Mouse (Mus musculus): ENCODE measurements around the gene Thsd4. TPM values are rescaled to one million over a fixed set of nuclear protein-coding genes. Genes with fewer than 3 reads are reported as not detected.
"Not testable (repeated sequence)": the region's sequence is repeated elsewhere in the genome, so short reads cannot be mapped to it uniquely, and the experiment has no call there.

Thsd4 gene
- polyA plus RNA-seq, 1 experiment from 2014 or later: 8.2 TPM

GRCm38 (mm10) chr9:59964367-59964766 lies 557.5 kb downstream of the Thsd4 start:
- H3K36me3 ChIP-seq (ENCODE audit: control insufficient read depth, insufficient read depth): no peaks in the 10 kb centered on the region
- no peak overlapping the region for H3K4me2 ChIP-seq (ENCODE audit: low read depth, low read length)
- H3K9ac ChIP-seq (ENCODE audit: low read length): no peak overlapping the region
- 45% methylated on average over 3 of the region's 3 CpGs for WGBS
- H3K27me3 ChIP-seq (ENCODE audit: control insufficient read depth, insufficient read depth, low read length): no peaks in the 10 kb centered on the region
- H3K9me3 ChIP-seq (replicated peaks; ENCODE audit: control insufficient read depth, low read length): no peaks in the 10 kb centered on the region
- ATAC-seq (replicated peaks; ENCODE audit: extremely low read depth, insufficient read depth, low FRiP score): no peak
- peaks cover 10% of the 10 kb centered on the region for H3K4me1 ChIP-seq (ENCODE audit: control insufficient read depth, insufficient read depth, low read length)
- no peak overlapping the region for H3K4me3 ChIP-seq (ENCODE audit: low read length)
- no peak overlapping the region for H3K27ac ChIP-seq (ENCODE audit: low read length)

DNA sequence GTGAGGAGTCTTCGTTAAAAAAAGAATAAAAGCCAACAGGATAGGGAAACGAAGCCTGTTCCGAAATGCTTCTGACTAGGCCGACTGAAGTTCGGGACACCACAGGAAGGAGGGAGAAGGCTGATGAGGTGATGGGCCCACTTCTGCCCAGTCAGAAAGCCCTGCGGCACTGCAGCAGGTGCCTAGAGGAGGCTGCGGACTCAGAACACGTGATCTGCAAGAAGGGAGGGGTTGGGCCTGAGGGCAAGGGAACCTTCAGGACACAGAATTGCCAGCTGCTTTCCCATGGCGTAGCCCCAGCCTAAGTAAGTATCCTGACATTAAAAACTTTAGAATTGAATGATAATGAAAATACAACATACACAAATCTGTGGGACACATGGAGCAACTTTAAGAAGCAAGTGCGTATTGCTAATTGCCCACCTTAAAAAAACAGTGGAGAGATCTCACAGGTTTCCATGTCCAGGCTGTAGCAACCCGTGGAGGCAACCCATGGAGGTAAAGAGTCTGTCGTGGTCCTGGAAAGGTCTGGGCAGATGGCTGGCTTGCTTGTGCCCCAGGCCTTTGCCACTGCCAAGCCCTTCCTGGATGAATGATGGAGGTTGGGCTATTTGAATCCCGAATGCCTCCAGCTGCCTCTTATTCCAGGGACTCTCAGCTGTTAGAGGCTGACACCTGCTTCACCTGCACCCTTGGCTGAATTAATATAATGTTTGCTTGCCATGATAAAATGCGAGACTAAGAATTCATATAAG lies 560.5 kb downstream of the Thsd4 start:
- no peaks in the 10 kb centered on the region for H3K9me3 ChIP-seq (replicated peaks; ENCODE audit: control insufficient read depth, low read length)
- H3K9ac ChIP-seq (ENCODE audit: low read length): no peak overlapping the region
- no peak for ATAC-seq (replicated peaks; ENCODE audit: extremely low read depth, insufficient read depth, low FRiP score)
- H3K27me3 ChIP-seq (ENCODE audit: control insufficient read depth, insufficient read depth, low read length): no peaks in the 10 kb centered on the region
- H3K36me3 ChIP-seq (ENCODE audit: control insufficient read depth, insufficient read depth): no peaks in the 10 kb centered on the region
- H3K27ac ChIP-seq (ENCODE audit: low read length): no peak overlapping the region
- 70% methylated on average over 14 of the region's 14 CpGs for WGBS
- peaks cover 13% of the 10 kb centered on the region for H3K4me1 ChIP-seq (ENCODE audit: control insufficient read depth, insufficient read depth, low read length)
- H3K4me2 ChIP-seq (ENCODE audit: low read depth, low read length): no peak overlapping the region
- H3K4me3 ChIP-seq (ENCODE audit: low read length): no peak overlapping the region

DNA sequence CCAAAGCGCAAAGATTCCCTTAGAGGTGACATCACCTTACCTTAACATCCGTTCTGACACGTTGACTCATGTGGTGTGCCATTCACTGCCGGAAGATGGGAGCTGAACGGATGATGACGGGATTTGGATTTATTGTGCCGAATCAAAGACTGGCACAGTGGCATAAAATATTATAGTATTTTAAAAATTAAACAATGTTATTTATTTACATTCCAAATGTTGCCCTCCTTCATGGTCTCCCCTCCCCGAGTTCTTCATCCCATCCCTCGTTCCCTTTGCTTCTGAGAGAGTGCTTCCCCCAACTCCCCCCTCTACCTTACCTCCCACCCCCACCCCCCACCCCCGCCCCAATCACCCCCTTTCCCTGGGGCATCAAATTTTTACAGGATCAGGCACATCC lies 561.3 kb downstream of the Thsd4 start, which contains the start of gene Nr2e3:
Gene Nr2e3 (minus strand): TSS at position 101 of the 400 bp plus-strand sequence.
- no peak for ATAC-seq (replicated peaks; ENCODE audit: extremely low read depth, insufficient read depth, low FRiP score)
- WGBS: 85% methylated on average over 10 of the region's 10 CpGs
- H3K27ac ChIP-seq (ENCODE audit: low read length): no peak within 1 kb of the TSS
- no peak within 1 kb of the TSS for H3K4me3 ChIP-seq (ENCODE audit: low read length)
- H3K36me3 ChIP-seq (ENCODE audit: control insufficient read depth, insufficient read depth): no peaks in the 10 kb centered on the region
- no peaks in the 10 kb centered on the region for H3K9me3 ChIP-seq (replicated peaks; ENCODE audit: control insufficient read depth, low read length)
- peaks cover 19% of the 10 kb centered on the region for H3K4me1 ChIP-seq (ENCODE audit: control insufficient read depth, insufficient read depth, low read length)
- H3K4me2 ChIP-seq (ENCODE audit: low read depth, low read length): no peak within 1 kb of the TSS
- H3K9ac ChIP-seq (ENCODE audit: low read length): no peak within 1 kb of the TSS
- no peaks in the 10 kb centered on the region for H3K27me3 ChIP-seq (ENCODE audit: control insufficient read depth, insufficient read depth, low read length)

- Histone ChIP-seq H3K27me3 (ENCODE audit: control insufficient read depth, insufficient read depth, low read length) (no peaks in the 10 kb centered on the region), H3K36me3 (ENCODE audit: control insufficient read depth, insufficient read depth) (no peaks in the 10 kb centered on the region), H3K4me2 (ENCODE audit: low read depth, low read length) (no peak overlapping the region), H3K4me1 (ENCODE audit: control insufficient read depth, insufficient read depth, low read length) (peaks cover 16% of the 10 kb centered on the region), H3K27ac (ENCODE audit: low read length) (no peak overlapping the region), H3K4me3 (ENCODE audit: low read length) (no peak overlapping the region), H3K9ac (ENCODE audit: low read length) (no peak overlapping the region), H3K9me3 (replicated peaks; ENCODE audit: control insufficient read depth, low read length) (no peaks in the 10 kb centered on the region)
- WGBS: 1% methylated on average over 8 of the region's 8 CpGs
- peak; percentile 74 for ATAC-seq (replicated peaks; ENCODE audit: extremely low read depth, insufficient read depth, low FRiP score)
Measured at GRCm38 (mm10) chr9:59959276-59959675, 562.6 kb downstream of the Thsd4 start.

GRCm38 (mm10) chr9:59958115-59958514 lies 563.7 kb downstream of the Thsd4 start:
- not testable (repeated sequence) for H3K9me3 ChIP-seq (replicated peaks; ENCODE audit: control insufficient read depth, low read length); H3K27me3 ChIP-seq (ENCODE audit: control insufficient read depth, insufficient read depth, low read length); H3K36me3 ChIP-seq (ENCODE audit: control insufficient read depth, insufficient read depth); H3K4me2 ChIP-seq (ENCODE audit: low read depth, low read length); H3K27ac ChIP-seq (ENCODE audit: low read length); H3K9ac ChIP-seq (ENCODE audit: low read length); H3K4me3 ChIP-seq (ENCODE audit: low read length); ATAC-seq (replicated peaks; ENCODE audit: extremely low read depth, insufficient read depth, low FRiP score)
- WGBS: 83% methylated on average over 1 of the region's 1 CpGs
- peaks cover 15% of the 10 kb centered on the region for H3K4me1 ChIP-seq (ENCODE audit: control insufficient read depth, insufficient read depth, low read length)

DNA sequence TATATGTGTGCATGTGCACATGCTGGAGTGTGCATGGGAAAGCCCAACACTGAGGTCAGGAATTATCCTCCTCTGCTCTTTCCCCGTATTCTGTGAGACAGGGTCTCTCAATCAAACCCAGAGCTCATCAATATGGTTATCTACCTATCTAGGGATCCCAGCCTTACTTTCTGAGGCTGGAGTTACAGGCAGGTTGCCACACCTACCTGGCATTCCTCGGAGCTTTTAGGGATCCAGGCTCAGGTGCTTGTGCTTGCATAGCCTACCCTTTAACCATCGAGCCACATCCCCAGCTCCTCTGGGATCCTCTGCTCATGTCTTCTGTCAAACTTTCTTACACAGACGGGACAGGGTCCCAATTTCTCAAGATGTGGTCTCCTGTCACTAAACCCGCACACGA lies 565.4 kb downstream of the Thsd4 start:
- Histone ChIP-seq H3K27me3 (ENCODE audit: control insufficient read depth, insufficient read depth, low read length) (no peaks in the 10 kb centered on the region), H3K27ac (ENCODE audit: low read length) (no peak overlapping the region), H3K4me1 (ENCODE audit: control insufficient read depth, insufficient read depth, low read length) (peaks cover 21% of the 10 kb centered on the region), H3K9ac (ENCODE audit: low read length) (no peak overlapping the region), H3K4me2 (ENCODE audit: low read depth, low read length) (no peak overlapping the region; the same call in 1 of the 2 replicates), H3K9me3 (replicated peaks; ENCODE audit: control insufficient read depth, low read length) (no peaks in the 10 kb centered on the region), H3K36me3 (ENCODE audit: control insufficient read depth, insufficient read depth) (no peaks in the 10 kb centered on the region), H3K4me3 (ENCODE audit: low read length) (no peak overlapping the region)
- no peak for ATAC-seq (replicated peaks; ENCODE audit: extremely low read depth, insufficient read depth, low FRiP score)
- 47% methylated on average over 6 of the region's 6 CpGs for WGBS

GRCm38 (mm10) chr9:59955692-59956091 lies 566.2 kb downstream of the Thsd4 start:
- peak; percentile 57 for ATAC-seq (replicated peaks; ENCODE audit: extremely low read depth, insufficient read depth, low FRiP score)
- no peak overlapping the region; the same call in 1 of the 2 replicates for H3K9ac ChIP-seq (ENCODE audit: low read length)
- H3K4me3 ChIP-seq (ENCODE audit: low read length): no peak overlapping the region
- no peaks in the 10 kb centered on the region for H3K36me3 ChIP-seq (ENCODE audit: control insufficient read depth, insufficient read depth)
- 35% methylated on average over 6 of the region's 6 CpGs for WGBS
- no peaks in the 10 kb centered on the region for H3K27me3 ChIP-seq (ENCODE audit: control insufficient read depth, insufficient read depth, low read length)
- peak overlapping the region; percentile 14; the same call in 1 of the 2 replicates for H3K4me2 ChIP-seq (ENCODE audit: low read depth, low read length)
- peaks cover 21% of the 10 kb centered on the region for H3K4me1 ChIP-seq (ENCODE audit: control insufficient read depth, insufficient read depth, low read length)
- H3K9me3 ChIP-seq (replicated peaks; ENCODE audit: control insufficient read depth, low read length): no peaks in the 10 kb centered on the region
- peak overlapping the region; percentile 73 for H3K27ac ChIP-seq (ENCODE audit: low read length)

DNA sequence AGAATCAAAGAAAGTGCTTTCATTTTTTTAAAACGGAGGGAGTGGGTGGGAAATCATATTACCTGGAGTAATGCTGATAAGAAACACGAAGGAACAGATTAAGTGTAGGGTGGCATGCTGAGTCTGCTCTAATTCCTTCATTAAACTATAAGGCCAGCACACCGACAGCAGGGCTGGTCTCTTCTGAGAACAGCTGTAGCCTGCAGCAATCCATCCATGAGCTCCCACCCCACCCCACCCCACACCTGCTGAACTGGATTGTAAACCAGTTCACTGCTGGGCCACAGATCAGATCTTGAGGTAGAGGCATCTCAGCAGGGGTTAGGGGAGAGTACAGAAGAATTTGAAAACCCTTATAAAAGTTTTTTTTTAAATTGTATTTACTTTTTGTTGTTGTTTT lies 566.6 kb downstream of the Thsd4 start:
- H3K27ac ChIP-seq (ENCODE audit: low read length): peak overlapping the region; percentile 73
- H3K9me3 ChIP-seq (replicated peaks; ENCODE audit: control insufficient read depth, low read length): no peaks in the 10 kb centered on the region

DNA sequence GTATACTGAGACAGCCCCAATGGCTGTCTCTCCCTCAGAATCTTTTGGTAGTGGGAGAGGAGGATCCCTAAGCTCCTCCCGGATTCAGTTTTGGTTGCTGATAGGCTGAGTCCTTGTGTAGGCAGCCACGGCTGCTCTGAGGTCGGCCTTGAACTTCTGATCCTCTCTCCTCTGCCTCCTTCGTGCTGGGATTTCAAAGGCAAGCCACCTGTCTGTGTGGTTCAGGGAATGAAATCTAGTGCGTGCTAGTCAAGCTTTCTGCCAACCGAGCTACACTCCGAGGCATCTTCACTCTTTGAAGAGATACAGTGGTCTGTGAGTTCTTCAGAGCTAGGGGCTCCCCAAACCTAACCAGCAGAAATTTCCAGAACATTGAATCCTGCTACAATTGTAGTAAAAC lies 568.3 kb downstream of the Thsd4 start:
- Histone ChIP-seq H3K36me3 (ENCODE audit: control insufficient read depth, insufficient read depth) (no peaks in the 10 kb centered on the region), H3K27me3 (ENCODE audit: control insufficient read depth, insufficient read depth, low read length) (no peaks in the 10 kb centered on the region), H3K4me1 (ENCODE audit: control insufficient read depth, insufficient read depth, low read length) (peaks cover 21% of the 10 kb centered on the region), H3K9me3 (replicated peaks; ENCODE audit: control insufficient read depth, low read length) (no peaks in the 10 kb centered on the region), H3K4me2 (ENCODE audit: low read depth, low read length) (no peak overlapping the region), H3K9ac (ENCODE audit: low read length) (no peak overlapping the region), H3K4me3 (ENCODE audit: low read length) (no peak overlapping the region), H3K27ac (ENCODE audit: low read length) (no peak overlapping the region)
- WGBS: 77% methylated on average over 7 of the region's 7 CpGs
- no peak for ATAC-seq (replicated peaks; ENCODE audit: extremely low read depth, insufficient read depth, low FRiP score)

More for the DNA sequence above, 566.6 kb downstream of the Thsd4 start:
- Histone ChIP-seq H3K36me3 (ENCODE audit: control insufficient read depth, insufficient read depth) (no peaks in the 10 kb centered on the region), H3K4me3 (ENCODE audit: low read length) (no peak overlapping the region), H3K4me1 (ENCODE audit: control insufficient read depth, insufficient read depth, low read length) (peaks cover 21% of the 10 kb centered on the region), H3K4me2 (ENCODE audit: low read depth, low read length) (no peak overlapping the region), H3K27me3 (ENCODE audit: control insufficient read depth, insufficient read depth, low read length) (no peaks in the 10 kb centered on the region), H3K9ac (ENCODE audit: low read length) (no peak overlapping the region)
- no peak for ATAC-seq (replicated peaks; ENCODE audit: extremely low read depth, insufficient read depth, low FRiP score)
- 31% methylated on average over 3 of the region's 3 CpGs for WGBS

Data from heart, embryonic 16.5 days (tissue).